Mouse (Mus musculus): ENCODE results near the gene Gm20388. TPM values are rescaled to one million over a fixed set of nuclear protein-coding genes. Genes with fewer than 3 reads are reported as not detected.

The Gm20388 gene
- total RNA-seq, 2 experiments from 2014 or later, result 12.7 TPM; not detected in 1

DNA sequence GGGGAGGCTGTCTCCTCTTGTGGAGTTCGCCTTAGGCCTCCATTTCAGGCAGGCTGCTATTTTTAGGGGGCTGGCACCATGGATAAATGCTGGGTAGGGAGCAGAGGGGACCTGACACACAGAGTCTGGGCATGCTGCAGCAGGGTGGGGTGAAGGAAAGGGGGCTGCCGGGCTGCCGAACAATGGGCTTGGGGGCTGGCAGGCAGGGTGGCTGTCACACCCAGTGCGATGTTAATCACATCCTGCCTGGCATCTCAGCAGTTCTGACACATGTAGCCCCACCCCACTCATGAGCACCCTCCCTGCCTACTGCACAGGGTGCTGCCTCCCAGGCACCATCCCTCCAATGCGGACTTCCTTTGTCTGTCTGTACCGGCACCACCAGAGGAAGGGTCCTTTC lies 1757.9 kb downstream of the Gm20388 start:
- peak in 1 of 2 experiments; percentile 50 for DNase-seq

- DNase-seq, result no peak
Observed at GRCm38 (mm10) chr8:121669208-121669607, 1758.6 kb downstream of the Gm20388 start.

- no peak for DNase-seq
Observed at GRCm38 (mm10) chr8:121673153-121673552, 1762.5 kb downstream of the Gm20388 start.

DNA sequence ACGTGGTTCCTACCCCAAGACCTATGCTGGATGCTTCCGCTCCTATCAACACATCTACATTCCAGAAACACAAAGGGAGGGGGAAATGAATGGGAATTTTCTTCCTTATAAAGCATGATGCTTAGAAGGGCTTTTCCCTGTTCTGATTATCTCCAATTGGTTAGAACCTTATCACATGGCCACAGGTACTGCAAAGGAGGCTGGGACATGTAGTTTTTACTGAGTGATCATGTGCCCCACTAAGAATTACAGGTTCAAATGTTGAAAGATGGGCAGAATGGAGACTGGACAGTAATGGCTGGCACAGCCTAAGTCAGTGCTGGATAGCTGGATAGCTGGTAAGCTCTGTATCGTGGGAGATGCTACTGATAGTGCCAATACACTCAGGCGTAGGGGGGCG lies 1763.3 kb downstream of the Gm20388 start:
- DNase-seq, result no peak

- no peak for DNase-seq
Observed at GRCm38 (mm10) chr8:121674524-121674923, 1763.9 kb downstream of the Gm20388 start.

GRCm38 (mm10) chr8:121675161-121675560 lies 1764.5 kb downstream of the Gm20388 start:
- no peak for DNase-seq

- no peak for DNase-seq
Observed at GRCm38 (mm10) chr8:121675701-121676100, 1765.1 kb downstream of the Gm20388 start.

DNA sequence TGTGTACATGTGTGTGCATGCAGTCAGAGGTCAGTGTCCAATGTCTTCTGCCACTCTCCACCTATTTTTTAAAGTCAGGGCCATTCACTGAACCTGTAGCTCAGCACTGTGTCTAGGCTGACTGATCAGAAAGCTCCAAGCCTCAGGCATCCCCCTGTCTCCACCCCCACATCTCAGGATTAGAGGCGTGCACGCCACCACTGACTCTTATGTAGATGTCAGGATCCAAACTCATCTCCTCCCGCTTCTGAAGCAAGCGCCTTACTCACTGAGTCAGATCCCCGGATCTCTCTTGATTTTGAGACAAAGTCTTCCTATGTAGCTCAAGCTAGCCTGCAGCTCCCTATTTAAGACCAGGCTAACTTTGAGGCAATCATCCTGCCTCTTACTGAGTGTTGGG lies 1768.1 kb downstream of the Gm20388 start:
- no peak for DNase-seq

- no peak for DNase-seq
Observed at GRCm38 (mm10) chr8:121680896-121681295, 1770.3 kb downstream of the Gm20388 start.

- no peak for DNase-seq
Observed at GRCm38 (mm10) chr8:121681457-121681856, 1770.8 kb downstream of the Gm20388 start.

- no peak for DNase-seq
Observed at GRCm38 (mm10) chr8:121683083-121683832, 1772.6 kb downstream of the Gm20388 start.

GRCm38 (mm10) chr8:121685419-121685818 lies 1774.8 kb downstream of the Gm20388 start:
- peak in 1 of 2 experiments; percentile 24 for DNase-seq

GRCm38 (mm10) chr8:121687455-121688161 lies 1777.0 kb downstream of the Gm20388 start:
- DNase-seq, result peak; percentile 65 to 69

- DNase-seq, result no peak
Observed at GRCm38 (mm10) chr8:121688496-121688895, 1777.9 kb downstream of the Gm20388 start.

GRCm38 (mm10) chr8:121694453-121694852 lies 1783.8 kb downstream of the Gm20388 start:
- DNase-seq, result peak in 1 of 2 experiments; percentile 37

GRCm38 (mm10) chr8:121695585-121696184 lies 1785.0 kb downstream of the Gm20388 start:
- DNase-seq, result no peak

GRCm38 (mm10) chr8:121697735-121698614 lies 1787.3 kb downstream of the Gm20388 start:
- DNase-seq, result no peak

DNA sequence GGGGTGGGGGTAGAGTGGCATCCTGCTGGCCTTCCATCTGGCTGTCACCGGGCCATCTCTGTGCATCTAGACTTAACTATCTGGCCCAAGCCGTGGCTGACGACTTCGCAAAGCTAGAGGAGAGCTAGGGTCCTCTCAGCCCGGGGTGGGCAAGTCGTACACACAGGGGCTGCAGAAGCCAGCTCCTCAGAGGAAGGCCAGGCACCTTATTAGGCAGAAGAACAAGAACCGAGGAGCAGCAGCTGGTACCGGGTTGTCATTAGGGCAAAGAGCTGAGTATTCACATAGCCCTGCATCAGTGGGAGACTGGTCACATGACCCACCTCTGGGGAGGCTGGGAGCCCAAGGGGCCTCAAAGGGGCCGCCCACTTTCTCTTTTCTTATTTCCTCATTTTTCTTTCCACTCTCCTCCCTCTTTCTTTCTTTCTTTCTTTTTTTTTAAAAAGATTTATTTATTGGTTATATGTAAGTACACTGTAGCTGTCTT lies 1788.0 kb downstream of the Gm20388 start:
- no peak for DNase-seq

DNA sequence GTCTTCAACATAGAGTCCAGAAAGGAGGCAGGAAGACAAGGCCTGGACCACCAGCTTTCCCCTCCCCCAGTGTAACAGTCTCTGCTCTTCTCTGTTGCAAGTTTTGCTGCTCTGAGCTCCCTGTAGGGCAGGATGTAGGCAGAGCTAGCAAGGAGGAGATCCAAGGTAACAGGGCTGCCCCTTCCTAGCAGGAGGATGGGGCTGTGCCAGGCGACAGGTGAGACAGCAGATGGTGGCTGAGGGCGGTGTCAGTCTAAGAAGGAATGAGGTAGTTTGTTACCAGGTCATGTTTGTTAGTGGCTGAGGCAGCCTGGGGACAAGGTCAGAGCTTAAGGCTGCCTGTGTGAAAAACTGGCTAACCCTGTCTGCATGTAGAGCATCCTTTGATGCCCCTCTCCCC lies 1789.3 kb downstream of the Gm20388 start:
- DNase-seq, result no peak

DNA sequence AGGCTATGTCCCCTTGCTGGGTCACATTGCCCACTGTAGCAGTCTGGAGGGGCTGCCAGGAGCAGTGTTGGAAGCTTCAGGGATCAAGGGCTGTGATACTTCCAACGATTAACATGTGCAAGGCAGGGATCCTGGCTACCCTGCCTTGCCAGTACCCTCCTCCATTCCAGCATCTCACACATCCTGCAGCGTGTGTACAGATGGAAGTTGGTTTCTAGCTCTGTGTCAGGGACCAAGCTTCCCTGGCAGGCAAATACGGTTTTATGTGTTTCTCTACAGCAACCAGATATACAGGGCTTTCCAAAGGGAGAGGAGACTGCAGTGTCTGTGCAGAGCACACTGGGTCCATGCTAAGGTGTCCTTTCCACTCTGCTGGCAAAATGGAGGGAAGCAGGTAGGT lies 1794.5 kb downstream of the Gm20388 start:
- DNase-seq, result peak in 1 of 2 experiments; percentile 26

GRCm38 (mm10) chr8:121706956-121707355 lies 1796.3 kb downstream of the Gm20388 start:
- DNase-seq, result no peak

GRCm38 (mm10) chr8:121708406-121708805 lies 1797.8 kb downstream of the Gm20388 start:
- no peak for DNase-seq
